Mouse (Mus musculus): Measurements from ENCODE around the gene Tmem30a. TPM values are rescaled to one million over a fixed set of nuclear protein-coding genes. Genes with fewer than 3 reads are reported as not detected.

Gene Tmem30a
- total RNA-seq, 4 experiments from 2014 or later = 64.3 to 86.5 (median 70.3) TPM

Other genes with a start within 250 kb of the Tmem30a start
- gene Col12a1, start 74.7 kb downstream of the Tmem30a start, total RNA-seq (2022) = 1 to 10 TPM; 2.3 to 6.2 (median 4.3) TPM
- 100 to 1,000 TPM; 335 to 396 (median 388) TPM for gene Cox7a2, start 33.6 kb downstream of the Tmem30a start, total RNA-seq (2022)
- gene Filip1, start 219.3 kb upstream of the Tmem30a start, total RNA-seq (2022) = 100 to 1,000 TPM in 2 of 4 experiments, 10 to 100 TPM in 2; 92.2 to 133 (median 106) TPM